Mouse (Mus musculus) CD4-positive, CD25-positive, alpha-beta regulatory T cell, adult 4 months (primary cell): ENCODE data around the gene Zfp52. TPM values are rescaled to one million over a fixed set of nuclear protein-coding genes. Genes with fewer than 3 reads are reported as not detected.
A peak's percentile ranks its signal among the peaks of the same experiment; 100 is the strongest.

Experiments used
- ATAC-seq: one replicate; pipeline ENCODE4 v1.8.0; 2017
- polyA plus RNA-seq, 2 experiments: library from polyadenylated mRNA; unstranded; fragments of 100-300 nt; shearing (Covaris generic); gene quantifications; one replicate each; pipeline ENCODE4 v1.2.1; 2017

Zfp52 gene
- 10 to 100 TPM; 20.8 to 21.6 TPM for polyA plus RNA-seq

GRCm38 (mm10) chr17:21535096-21536001, at the start of gene Zfp52:
Zfp52 (plus strand) TSS chr17:21535539.
- ATAC-seq: peak; percentile 58

GRCm38 (mm10) chr17:21488760-21489499, 46.4 kb upstream of the Zfp52 start, which contains the start of gene Zfp53:
Zfp53 (plus strand) TSS chr17:21488998.
- ATAC-seq: peak; percentile 97

DNA sequence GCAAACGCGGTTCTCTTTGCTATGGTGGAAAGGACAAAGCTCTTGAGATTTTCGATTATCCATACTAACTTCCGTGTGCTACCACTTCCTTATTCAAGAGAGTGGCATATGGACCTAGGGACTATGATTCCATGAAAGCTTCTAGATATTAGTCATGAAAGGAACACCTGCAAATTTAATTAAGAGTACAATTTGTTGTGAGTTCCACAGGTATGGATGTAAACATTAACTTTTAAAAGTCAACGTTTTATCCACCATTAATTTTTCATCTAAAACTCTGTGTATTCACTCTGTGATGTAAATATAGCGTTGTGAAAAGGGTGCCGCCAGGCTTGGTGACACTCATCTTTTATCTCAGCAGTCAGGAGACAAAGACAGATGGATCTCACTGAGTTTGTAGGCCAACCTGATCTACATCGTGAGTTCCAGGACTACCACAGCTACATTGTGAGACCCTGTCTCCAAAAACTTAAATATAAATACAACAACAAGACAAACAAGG, 45.8 kb upstream of the Zfp52 start:
- peak; percentile 27 for ATAC-seq

DNA sequence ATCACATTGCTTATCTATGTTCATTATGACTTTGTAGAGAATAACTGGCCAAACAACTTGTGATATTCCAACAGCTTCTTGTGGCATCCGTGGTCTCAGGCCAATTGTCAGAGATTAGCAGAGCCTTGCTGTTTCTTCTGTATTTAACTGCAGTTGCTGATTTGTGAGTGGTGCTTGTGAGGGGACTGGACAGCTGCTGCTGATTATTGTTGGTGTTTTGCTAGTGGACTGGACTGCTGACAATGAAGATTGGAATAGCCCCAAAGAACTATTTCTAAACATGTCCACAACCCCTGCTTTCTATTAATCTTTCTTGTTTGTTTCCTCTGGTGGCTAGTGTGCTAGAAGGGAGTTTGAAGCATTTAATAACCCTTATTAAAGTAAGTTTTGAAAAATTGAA, 34.0 kb upstream of the Zfp52 start:
- ATAC-seq: no peak

DNA sequence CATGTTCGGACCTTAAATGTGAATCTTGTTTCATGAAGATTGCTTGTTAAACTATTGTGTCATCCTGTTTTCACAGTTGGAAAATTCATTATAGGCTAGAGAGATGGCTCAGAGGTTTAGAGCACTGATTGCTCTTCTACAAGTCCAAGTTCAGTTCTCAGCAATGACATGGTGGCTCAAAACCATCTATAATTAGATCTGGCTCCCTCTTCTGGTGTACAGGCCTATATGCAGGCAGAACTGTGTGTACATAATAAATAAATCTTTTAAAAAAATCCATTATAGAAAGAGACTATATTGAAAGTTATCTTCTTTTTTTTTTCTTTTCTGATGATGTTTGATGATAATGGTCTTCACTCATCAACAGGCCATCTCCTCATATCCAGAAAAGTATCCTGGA, 30.8 kb upstream of the Zfp52 start:
- ATAC-seq: peak; percentile 42

DNA sequence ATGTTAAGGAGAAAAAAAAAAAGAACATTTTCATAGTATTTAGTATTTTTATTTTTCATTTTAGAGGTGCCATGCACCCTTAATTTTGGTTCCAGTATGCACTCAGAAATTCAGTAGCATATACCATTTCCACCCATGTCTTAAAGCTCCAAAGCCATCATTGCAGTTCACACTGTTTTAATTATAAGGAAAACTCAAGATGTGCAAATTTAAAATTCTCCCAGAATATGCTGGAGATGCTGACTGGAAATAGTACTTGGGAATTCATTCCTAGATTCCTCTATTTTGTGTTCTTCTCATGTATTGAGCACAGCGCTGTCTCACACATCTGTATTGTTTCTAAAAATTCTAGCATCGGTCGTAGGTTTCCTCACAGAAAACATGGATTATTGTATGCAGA, 29.1 kb upstream of the Zfp52 start:
- ATAC-seq: no peak

GRCm38 (mm10) chr17:21509756-21510155, 25.6 kb upstream of the Zfp52 start:
- ATAC-seq: no peak

DNA sequence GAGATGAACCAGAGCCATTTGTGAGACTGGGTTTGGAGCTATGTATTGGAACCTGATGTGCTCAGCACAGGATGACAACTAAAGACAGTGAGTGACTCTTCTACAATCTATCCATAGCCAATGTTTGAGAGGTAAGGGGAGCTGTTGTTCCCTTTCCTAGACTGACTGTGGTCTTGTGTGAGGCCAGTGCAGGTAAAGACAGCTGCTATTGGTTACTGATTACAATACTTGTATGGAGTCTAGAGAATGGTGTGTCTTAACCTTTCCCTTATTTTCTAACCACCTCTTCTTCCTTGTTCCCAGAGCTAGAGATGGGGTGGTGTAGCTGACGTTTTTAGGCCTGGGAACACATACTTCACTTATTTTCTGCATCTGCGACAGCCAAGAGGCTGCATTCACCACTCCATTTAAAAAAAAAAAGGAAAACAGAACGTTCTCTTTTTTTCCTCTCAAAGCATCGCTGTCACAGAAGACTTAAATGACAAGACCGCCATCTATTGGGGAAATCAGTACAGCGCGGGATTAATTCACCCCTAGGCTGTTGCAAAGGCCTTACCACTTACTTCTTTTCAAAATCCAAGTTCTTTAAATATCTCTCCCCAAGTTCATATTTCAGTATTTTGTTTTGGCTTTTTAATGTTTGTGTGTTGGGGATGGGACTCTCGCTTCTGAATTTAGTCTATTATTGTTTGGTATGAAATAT, 19.8 kb upstream of the Zfp52 start:
- ATAC-seq: peak; percentile 84

GRCm38 (mm10) chr17:21516201-21517129, 18.9 kb upstream of the Zfp52 start:
- ATAC-seq: peak; percentile 76

DNA sequence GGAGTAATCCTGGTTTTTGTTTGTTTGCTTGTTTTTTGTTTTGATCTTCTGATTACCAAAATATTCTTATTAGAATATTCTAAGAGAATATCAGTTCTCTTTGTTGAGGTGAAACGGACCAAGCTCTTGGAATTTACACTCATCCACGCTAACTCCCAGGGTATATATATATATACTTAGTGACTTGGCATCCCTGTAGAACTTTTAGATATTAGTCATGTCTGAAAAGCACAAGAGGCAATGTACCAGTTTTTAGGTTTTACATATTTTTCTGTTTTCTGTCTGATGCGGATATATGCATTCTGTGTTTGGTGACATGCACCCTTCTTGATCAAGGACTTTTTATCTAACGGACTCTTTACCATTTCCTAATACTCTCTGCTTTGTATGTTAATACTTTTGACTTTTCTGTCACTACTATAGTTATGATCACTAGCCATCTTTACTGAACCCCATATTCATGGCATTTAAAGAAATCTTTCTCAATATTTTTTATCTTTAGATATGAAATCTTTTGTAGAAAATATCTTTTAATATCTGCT, 18.1 kb upstream of the Zfp52 start:
- ATAC-seq: no peak

- ATAC-seq: no peak
Measured at GRCm38 (mm10) chr17:21526270-21526669, 9.1 kb upstream of the Zfp52 start.

- ATAC-seq: no peak
Measured at GRCm38 (mm10) chr17:21530645-21531330, 4.6 kb upstream of the Zfp52 start.

- ATAC-seq: no peak
Measured at GRCm38 (mm10) chr17:21531621-21532020, 3.7 kb upstream of the Zfp52 start.

GRCm38 (mm10) chr17:21532101-21532951, 3.0 kb upstream of the Zfp52 start:
- peak; percentile 14 for ATAC-seq

DNA sequence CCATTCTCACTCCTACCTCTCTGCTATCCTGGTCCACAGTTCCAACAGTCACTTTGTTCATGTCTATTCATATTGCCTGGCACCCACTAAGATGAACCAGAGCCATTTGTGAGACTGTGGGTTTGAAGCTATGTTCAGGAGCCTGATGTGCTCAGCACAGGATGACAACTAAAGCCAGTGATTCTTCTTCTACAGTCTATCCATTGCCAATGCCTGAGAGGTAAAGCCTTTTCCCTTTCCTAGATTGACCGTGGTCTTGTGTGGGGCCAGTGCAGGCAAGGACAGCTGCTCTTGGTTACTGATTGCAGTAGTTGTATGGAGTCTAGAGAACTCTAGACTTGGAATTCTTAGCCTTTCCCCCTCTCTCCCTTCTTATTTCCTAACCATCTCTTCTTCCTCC, 1.4 kb upstream of the Zfp52 start:
- ATAC-seq: no peak

DNA sequence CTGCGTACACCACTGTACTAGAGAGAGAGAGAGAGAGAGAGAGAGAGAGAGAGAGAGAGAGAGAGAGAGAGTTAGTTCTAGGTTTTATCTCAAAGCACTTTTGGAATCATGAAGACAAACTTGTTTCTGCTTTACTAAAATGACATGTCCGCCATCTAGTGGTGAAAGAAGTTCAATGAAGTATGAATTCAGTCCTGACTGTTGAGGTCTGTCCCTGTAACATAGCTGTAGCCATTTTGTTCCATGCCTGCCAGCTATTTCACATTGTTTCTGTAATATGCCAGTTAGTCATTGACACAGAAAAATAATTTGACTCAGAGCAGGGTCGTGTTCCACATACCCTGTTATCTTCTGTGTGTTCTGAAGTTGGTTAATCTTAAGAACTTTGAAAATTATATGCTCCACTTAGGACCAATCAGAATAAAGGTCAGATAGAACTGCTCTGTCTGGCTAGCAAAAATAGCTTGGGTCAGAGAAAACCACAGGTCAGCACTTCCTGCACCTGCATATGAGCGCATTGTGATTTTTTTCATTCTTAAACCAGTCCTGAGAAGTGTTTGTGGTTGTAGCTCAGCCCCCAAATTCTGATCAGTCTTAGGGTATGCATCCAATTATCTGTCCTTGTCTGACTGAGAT, 761 bp upstream of the Zfp52 start:
- peak; percentile 56 for ATAC-seq

DNA sequence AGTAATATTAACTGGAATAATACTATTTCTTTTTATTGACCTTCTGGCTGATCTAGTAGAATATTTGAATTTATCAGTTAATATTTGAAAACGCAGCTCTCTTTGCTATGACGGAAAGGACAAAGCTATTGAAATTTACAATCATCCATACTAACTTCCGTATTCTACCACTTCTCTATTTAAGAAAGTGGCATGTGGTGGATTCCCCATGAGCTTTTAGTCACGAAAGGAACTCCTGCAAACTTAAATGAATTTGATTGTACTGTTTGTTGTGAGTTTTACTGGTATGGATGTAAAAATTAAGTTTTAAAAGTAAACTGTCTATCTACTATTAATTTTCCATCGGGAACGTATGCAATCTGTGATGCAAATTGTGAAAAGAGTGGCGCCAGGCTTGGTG, 757 bp downstream of the Zfp52 start:
- ATAC-seq: no peak

DNA sequence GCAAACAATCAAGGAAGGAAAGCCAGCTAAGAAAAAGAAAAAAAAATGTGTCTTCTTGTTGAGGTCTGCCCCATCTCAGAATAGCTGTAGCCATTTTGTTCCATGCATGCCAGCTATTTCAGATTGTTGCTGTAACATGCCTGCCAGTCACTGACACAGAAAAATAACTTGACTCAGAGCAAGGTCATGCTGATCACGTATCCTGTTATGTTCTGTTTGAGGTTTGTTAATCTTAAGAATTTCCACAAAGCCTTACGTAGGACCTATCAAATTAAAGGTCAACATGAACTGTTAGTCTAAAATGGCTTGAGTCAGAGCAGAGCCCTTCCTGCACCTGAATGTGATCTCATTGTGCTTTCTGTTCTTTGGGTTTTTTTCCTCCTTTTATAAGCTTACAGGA, 1.3 kb downstream of the Zfp52 start:
- ATAC-seq: peak; percentile 39

- ATAC-seq: no peak
Measured at GRCm38 (mm10) chr17:21557831-21558230, 22.5 kb downstream of the Zfp52 start.
